Mouse (Mus musculus) myocyte (in vitro differentiated cells): ENCODE results near the gene Tspan15. TPM values are rescaled to one million over a fixed set of nuclear protein-coding genes. Genes with fewer than 3 reads are reported as not detected.

ENCODE experiments used
- H3K27me3 ChIP-seq: one replicate; pipeline ENCODE4 v1.6.1; 2011; ENCODE audit not compliant: control insufficient read depth, insufficient read depth, insufficient read length
- H3K36me3 ChIP-seq: one replicate; pipeline ENCODE4 v1.6.1; 2011; ENCODE audit not compliant: control insufficient read depth, insufficient read depth
- H3K4me2 ChIP-seq: one replicate; pipeline ENCODE4 v1.6.1; 2011; ENCODE audit warnings: low read depth, control low read depth
- H3K4me3 ChIP-seq: one replicate; pipeline ENCODE4 v1.5.1; 2011; ENCODE audit warnings: mild to moderate bottlenecking, control low read depth, moderate library complexity
- H3K79me2 ChIP-seq: one replicate; pipeline ENCODE4 v1.6.1; 2011; ENCODE audit not compliant: control insufficient read depth, insufficient read depth
- H3ac ChIP-seq: one replicate; pipeline ENCODE4 v1.6.1; 2011; ENCODE audit not compliant: control insufficient read depth, insufficient read length
- CEBPB ChIP-seq: IDR thresholded peaks from 2 replicates; pipeline ENCODE4 v1.6.1; 2011; ENCODE audit warnings: mild to moderate bottlenecking, moderate library complexity; ENCODE audit not compliant: poor library complexity, insufficient read depth, severe bottlenecking
- E2F4 ChIP-seq: IDR thresholded peaks from one replicate; pipeline ENCODE4 v1.6.1; 2011; ENCODE audit warnings: mild to moderate bottlenecking, control low read depth, moderate library complexity; ENCODE audit not compliant: insufficient read depth
- MAX ChIP-seq: IDR thresholded peaks from one replicate; pipeline ENCODE4 v1.6.1; 2011; ENCODE audit warnings: low read depth, mild to moderate bottlenecking, control low read depth
- MYOD1 ChIP-seq, 3 experiments: IDR thresholded peaks; one replicate each; pipeline ENCODE4 v1.6.1; 2011; ENCODE audit warnings: control low read depth in 2 of 3, low read depth in 2 of 3, mild to moderate bottlenecking in 2 of 3, moderate library complexity in 1 of 3; ENCODE audit not compliant: insufficient read length in 2 of 3, control insufficient read depth in 1 of 3
- MYOG ChIP-seq, 3 experiments: IDR thresholded peaks; one replicate each; pipeline ENCODE4 v1.6.1; 2011; ENCODE audit warnings: control low read depth in 2 of 3, low read depth in 2 of 3, mild to moderate bottlenecking in 2 of 3; ENCODE audit not compliant: insufficient read length in 2 of 3, control insufficient read depth in 1 of 3, insufficient read depth in 1 of 3
- POLR2A ChIP-seq: IDR thresholded peaks from one replicate; pipeline ENCODE4 v1.6.1; 2011; ENCODE audit warnings: low read depth, mild to moderate bottlenecking, control low read depth, moderate library complexity; ENCODE audit not compliant: insufficient read length
- POLR2AphosphoS2 ChIP-seq: IDR thresholded peaks from one replicate; pipeline ENCODE4 v1.6.1; 2011; ENCODE audit warnings: low read depth, control low read depth; ENCODE audit not compliant: insufficient read length
- REST ChIP-seq: IDR thresholded peaks from one replicate; pipeline ENCODE4 v1.6.1; 2011; ENCODE audit warnings: mild to moderate bottlenecking, control low read depth, moderate library complexity; ENCODE audit not compliant: insufficient read depth, insufficient read length
- SRF ChIP-seq: IDR thresholded peaks from one replicate; pipeline ENCODE4 v1.6.1; 2011; ENCODE audit warnings: low read depth; ENCODE audit not compliant: control insufficient read depth, insufficient read length
- TCF12 ChIP-seq: IDR thresholded peaks from one replicate; pipeline ENCODE4 v1.6.1; 2011; ENCODE audit warnings: mild to moderate bottlenecking, control low read depth; ENCODE audit not compliant: poor library complexity, insufficient read depth, severe bottlenecking
- TCF3 ChIP-seq: IDR thresholded peaks from one replicate; pipeline ENCODE4 v1.6.1; 2011; ENCODE audit warnings: low read depth, control low read depth; ENCODE audit not compliant: insufficient read length
- USF1 ChIP-seq: IDR thresholded peaks from one replicate; pipeline ENCODE4 v1.6.1; 2011; ENCODE audit warnings: low read depth, mild to moderate bottlenecking, control low read depth, moderate library complexity
- polyA plus RNA-seq: library from polyadenylated mRNA; unstranded; fragments of >200 nt; fragmentation: generic; extraction: Trizol; gene quantifications from one replicate; pipeline ENCODE4 v1.2.1, GENCODE M21; 2012; ENCODE audit warnings: missing spikeins

Gene Tspan15
- polyA plus RNA-seq, 1 experiment: 18.7 TPM

DNA sequence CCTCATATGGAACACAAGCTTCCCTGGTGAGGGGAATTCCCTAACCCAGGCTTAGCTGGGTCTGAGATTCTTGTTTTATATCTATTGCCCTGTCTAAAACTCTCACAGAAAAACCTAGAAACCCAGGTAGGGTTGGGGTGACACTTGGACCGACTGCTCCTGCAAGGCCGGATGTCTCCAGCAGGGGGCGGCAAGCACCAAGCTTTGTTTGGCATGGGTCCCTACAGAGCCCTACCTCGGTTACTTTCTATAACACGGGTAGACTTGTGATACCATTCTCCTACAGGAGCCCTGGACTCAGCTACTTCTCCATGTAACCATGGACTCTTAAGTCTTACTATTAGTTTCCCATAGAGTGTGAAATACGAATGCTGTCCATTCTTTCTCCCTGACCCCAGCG, 44.2 kb downstream of the Tspan15 start:
- Histone ChIP-seq H3ac (no peak overlapping the region), H3K4me3 (no peak overlapping the region), H3K4me2 (no peak overlapping the region), H3K36me3 (no peaks in the 10 kb centered on the region), H3K27me3 (no peaks in the 10 kb centered on the region), H3K79me2 (no peaks in the 10 kb centered on the region)
- no peak for TF ChIP-seq POLR2AphosphoS2
- no peak for TF ChIP-seq MYOG (IDR thresholded peaks at IDR 0.05; ENCODE audit: control insufficient read depth in 1 of 3, insufficient read depth in 1 of 3, insufficient read length in 2 of 3, low read depth in 2 of 3)
- TF ChIP-seq USF1: no peak
- TF ChIP-seq MAX: no peak
- TF ChIP-seq TCF3: no peak
- no peak for TF ChIP-seq E2F4

DNA sequence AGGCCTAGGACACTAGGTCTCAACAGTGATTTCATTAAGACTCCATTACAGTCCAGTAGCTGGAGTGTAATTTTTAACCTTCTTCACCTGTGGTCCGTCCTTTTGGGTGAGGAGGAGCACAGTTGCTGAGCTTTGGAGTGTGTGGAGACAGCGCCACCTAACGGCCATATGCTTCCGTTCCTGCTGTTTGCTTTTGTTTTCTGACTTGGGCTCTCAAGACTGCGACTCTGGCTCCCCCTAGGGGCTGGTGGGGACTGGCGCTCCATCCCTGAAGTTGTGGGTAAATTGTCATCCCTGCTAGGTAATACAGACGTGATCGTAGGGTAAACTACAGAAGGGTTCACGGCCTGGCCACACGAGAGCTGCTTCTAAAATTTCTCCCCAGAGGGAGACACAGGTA, 48.0 kb downstream of the Tspan15 start:
- no peaks in the 10 kb centered on the region for H3K36me3 ChIP-seq
- TF ChIP-seq TCF12 (no peak), CEBPB (no peak), MYOG (IDR thresholded peaks at IDR 0.05; ENCODE audit: control insufficient read depth in 1 of 3, insufficient read depth in 1 of 3, insufficient read length in 2 of 3, low read depth in 2 of 3) (no peak), MAX (no peak), POLR2A (no peak), TCF3 (no peak), USF1 (no peak), POLR2AphosphoS2 (no peak), MYOD1 (IDR thresholded peaks at IDR 0.05; ENCODE audit: control insufficient read depth in 1 of 3, insufficient read length in 2 of 3, low read depth in 2 of 3) (no peak), E2F4 (no peak), SRF (no peak), REST (no peak)

DNA sequence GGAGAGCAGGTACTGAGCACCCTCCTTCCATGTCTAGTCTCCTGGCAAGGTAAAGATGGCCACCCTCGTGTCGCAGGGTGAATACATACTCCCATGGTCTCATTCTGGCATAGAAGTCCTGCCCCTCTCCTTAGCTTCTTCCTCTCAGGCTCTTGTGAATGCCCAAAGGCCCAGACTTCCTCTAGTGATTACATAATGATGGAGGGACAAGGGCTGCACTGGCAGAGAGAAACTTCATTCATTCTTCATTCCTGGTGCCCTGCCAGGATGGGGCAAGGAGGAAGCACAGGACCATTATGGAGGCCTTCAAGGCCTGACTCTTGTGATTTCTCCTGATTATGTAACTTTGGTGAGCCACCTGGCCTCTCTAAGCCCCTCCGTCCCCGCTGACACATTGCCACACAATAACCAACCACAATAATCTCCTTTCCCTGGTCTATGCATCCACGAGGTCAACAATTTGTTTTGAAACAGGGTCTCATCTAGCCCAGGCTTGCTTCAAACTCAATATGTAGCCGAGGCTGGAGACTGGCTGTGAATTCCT, 48.5 kb downstream of the Tspan15 start:
- TF ChIP-seq CEBPB (no peak), MYOG (IDR thresholded peaks at IDR 0.05; ENCODE audit: control insufficient read depth in 1 of 3, insufficient read depth in 1 of 3, insufficient read length in 2 of 3, low read depth in 2 of 3) (no peak), MYOD1 (IDR thresholded peaks at IDR 0.05; ENCODE audit: control insufficient read depth in 1 of 3, insufficient read length in 2 of 3, low read depth in 2 of 3) (no peak), MAX (no peak), TCF12 (no peak), TCF3 (no peak), E2F4 (no peak), POLR2AphosphoS2 (no peak)
- H3K27me3 ChIP-seq: no peaks in the 10 kb centered on the region
- no peaks in the 10 kb centered on the region for H3K79me2 ChIP-seq
- no peak overlapping the region for H3K4me3 ChIP-seq
- no peaks in the 10 kb centered on the region for H3K36me3 ChIP-seq
- H3ac ChIP-seq: no peak overlapping the region
- no peak overlapping the region for H3K4me2 ChIP-seq

More for the DNA sequence above, 48.0 kb downstream of the Tspan15 start:
- H3K27me3 ChIP-seq: no peaks in the 10 kb centered on the region
- H3K4me3 ChIP-seq: no peak overlapping the region
- no peaks in the 10 kb centered on the region for H3K79me2 ChIP-seq
- H3ac ChIP-seq: no peak overlapping the region
- no peak overlapping the region for H3K4me2 ChIP-seq

DNA sequence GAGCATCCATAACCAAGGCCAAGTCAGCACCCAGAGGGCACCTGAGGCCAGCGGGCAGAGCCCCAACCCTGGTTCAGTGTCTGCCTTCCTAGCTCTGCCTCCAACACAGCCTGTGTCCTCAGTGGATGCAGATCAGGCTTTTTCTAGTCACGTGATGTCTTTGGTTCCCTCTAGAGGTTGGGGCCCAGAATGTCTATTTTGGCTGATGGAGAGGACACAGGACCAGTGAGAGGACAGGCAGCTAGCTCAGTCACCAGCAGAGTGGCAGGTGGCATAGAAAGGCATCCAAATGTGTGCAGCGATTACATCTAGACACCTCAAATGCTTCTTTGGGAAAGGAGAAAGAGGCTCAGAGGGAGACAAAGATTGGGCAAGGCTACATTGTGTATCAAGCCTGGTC, 49.4 kb downstream of the Tspan15 start:
- H3K36me3 ChIP-seq: no peaks in the 10 kb centered on the region
- TF ChIP-seq USF1: peak; percentile 82
- TF ChIP-seq MYOD1 (IDR thresholded peaks at IDR 0.05; ENCODE audit: control insufficient read depth in 1 of 3, insufficient read length in 2 of 3, low read depth in 2 of 3): no peak
- no peak for TF ChIP-seq POLR2AphosphoS2
- H3K4me3 ChIP-seq: no peak overlapping the region
- no peak overlapping the region for H3K4me2 ChIP-seq
- H3K27me3 ChIP-seq: no peaks in the 10 kb centered on the region
- no peaks in the 10 kb centered on the region for H3K79me2 ChIP-seq
- H3ac ChIP-seq: no peak overlapping the region

DNA sequence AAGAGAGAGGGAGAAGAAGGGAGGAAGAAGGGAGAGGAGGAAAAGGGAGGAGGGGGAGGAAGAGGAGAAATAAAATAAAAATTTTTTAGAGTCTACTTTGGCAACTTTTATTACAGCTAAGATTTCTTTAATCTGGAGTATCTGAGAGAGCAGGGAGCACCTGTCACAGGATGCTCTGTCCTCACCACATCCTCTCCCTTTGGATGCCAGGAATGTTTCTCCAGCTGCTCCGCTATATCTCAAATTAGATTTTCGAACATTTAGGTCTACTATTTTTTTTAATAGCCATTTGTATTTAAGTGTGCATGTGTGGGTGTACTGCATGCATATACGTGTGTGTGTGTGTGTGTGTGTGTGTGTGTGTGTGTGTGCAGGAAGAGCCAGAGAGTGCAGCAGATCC, 51.1 kb downstream of the Tspan15 start:
- H3ac ChIP-seq: no peak overlapping the region
- TF ChIP-seq CEBPB (no peak), MYOD1 (IDR thresholded peaks at IDR 0.05; ENCODE audit: control insufficient read depth in 1 of 3, insufficient read length in 2 of 3, low read depth in 2 of 3) (peak in 1 of 3 experiments; percentile 75)
- H3K36me3 ChIP-seq: no peaks in the 10 kb centered on the region
- H3K4me2 ChIP-seq: no peak overlapping the region
- H3K27me3 ChIP-seq: no peaks in the 10 kb centered on the region
- no peaks in the 10 kb centered on the region for H3K79me2 ChIP-seq
- no peak overlapping the region for H3K4me3 ChIP-seq
